ENCODE assay signal across 13 mouse cellular contexts in genomic region chr12:76953750-76954363, GRCm38 (mm10). TPM values are rescaled to one million over a fixed set of nuclear protein-coding genes. Genes with fewer than 3 reads are reported as not detected.
DNase-seq lines count a peak whose midpoint lies in the region; ATAC-seq and TF ChIP-seq lines count a peak whose summit lies in the region.
"Had no signal": no experiment of that assay in that cellular context is flagged by ENCODE, and none has a peak within 500 bp of the region (broad histone marks: within the 10 kb centered on the region; RNA-seq: fewer than 3 reads in every experiment).

No protein-coding gene starts in this region.

- TF ChIP-seq CTCF in lung, embryonic 14.5 days (IDR thresholded peaks at IDR 0.05; ENCODE audit: low read depth), result no peak
- TF ChIP-seq CTCF in stomach, postnatal 0 days (IDR thresholded peaks at IDR 0.05; ENCODE audit: low read depth), result no peak

- H3K9ac ChIP-seq in intestine, embryonic 16.5 days (ENCODE audit: low read depth, low read length), result no peak overlapping the region
- H3K9ac ChIP-seq in intestine, embryonic 15.5 days, result no peak overlapping the region
- no peak overlapping the region for H3K9ac ChIP-seq in lung, embryonic 14.5 days
- H3K9ac ChIP-seq in stomach, postnatal 0 days (ENCODE audit: low read length), result no peak overlapping the region
- H3K9ac ChIP-seq: embryonic facial prominence, embryonic 15.5 days; forebrain, embryonic 12.5 days; heart, embryonic 12.5 days had no signal

- no peaks in the 10 kb centered on the region for H3K9me3 ChIP-seq in intestine, embryonic 16.5 days (ENCODE audit: control insufficient read depth, low read length)
- no peaks in the 10 kb centered on the region for H3K9me3 ChIP-seq in intestine, embryonic 15.5 days
- H3K9me3 ChIP-seq in lung, embryonic 14.5 days (ENCODE audit: low read depth, low read length), result no peaks in the 10 kb centered on the region
- no peaks in the 10 kb centered on the region for H3K9me3 ChIP-seq in stomach, postnatal 0 days (ENCODE audit: control insufficient read depth, low read length)
- H3K9me3 ChIP-seq: embryonic facial prominence, embryonic 15.5 days; forebrain, embryonic 12.5 days; heart, embryonic 12.5 days had no signal

- 0 out of 2 replicates have a peak overlapping the region, but pooled peaks have one; percentile 17 for H3K27ac ChIP-seq in intestine, embryonic 16.5 days (ENCODE audit: low read length)
- no peak overlapping the region for H3K27ac ChIP-seq in intestine, embryonic 15.5 days
- H3K27ac ChIP-seq in lung, embryonic 14.5 days (ENCODE audit: low read depth), result peak overlapping the region; percentile 15
- H3K27ac ChIP-seq in stomach, postnatal 0 days (replicated peaks), result 0 out of 2 replicates have a peak overlapping the region, but pooled peaks have one; percentile 30
- H3K27ac ChIP-seq: forebrain, embryonic 12.5 days had no signal

- H3K36me3 ChIP-seq in intestine, embryonic 16.5 days (ENCODE audit: control insufficient read depth, insufficient read depth, low read length), result peaks cover 4% of the 10 kb centered on the region; the same call in 1 of the 2 replicates
- H3K36me3 ChIP-seq in intestine, embryonic 15.5 days, result peaks cover 31% of the 10 kb centered on the region; the same call in 1 of the 2 replicates
- H3K36me3 ChIP-seq in lung, embryonic 14.5 days (ENCODE audit: insufficient read depth), result peaks cover 83% of the 10 kb centered on the region
- H3K36me3 ChIP-seq in stomach, postnatal 0 days (ENCODE audit: control insufficient read depth, insufficient read depth, low read length), result peaks cover 15% of the 10 kb centered on the region

- no peak overlapping the region for H3K4me3 ChIP-seq in intestine, embryonic 16.5 days (ENCODE audit: low read length)
- H3K4me3 ChIP-seq in intestine, embryonic 15.5 days (replicated peaks), result no peak overlapping the region
- H3K4me3 ChIP-seq in lung, embryonic 14.5 days (ENCODE audit: low read depth, low read length), result no peak overlapping the region
- no peak overlapping the region for H3K4me3 ChIP-seq in stomach, postnatal 0 days (ENCODE audit: low read depth, low read length)
- H3K4me3 ChIP-seq: embryonic facial prominence, embryonic 15.5 days; forebrain, embryonic 12.5 days; heart, embryonic 12.5 days had no signal

- no peak for TF ChIP-seq EP300 in stomach, postnatal 0 days (optimal IDR thresholded peaks at IDR 0.05)

- no peak for DNase-seq in lung, embryonic 14.5 days
- DNase-seq in lung, postnatal 4 days, result no peak
- peak; percentile 32 for DNase-seq in induced T-regulatory cell, adult 2 months (ENCODE audit: low read depth)
- DNase-seq in stomach, postnatal 0 days (ENCODE audit: low spot score), result no peak
- DNase-seq in gastrocnemius, postnatal 10 days, result no peak
- DNase-seq: cerebellum, adult 11 months; thymus, postnatal 4 days had no signal

- no peak overlapping the region for H3K4me2 ChIP-seq in intestine, embryonic 16.5 days (ENCODE audit: low read depth, low read length)
- H3K4me2 ChIP-seq in intestine, embryonic 15.5 days (replicated peaks), result no peak overlapping the region
- H3K4me2 ChIP-seq in lung, embryonic 14.5 days, result no peak overlapping the region
- H3K4me2 ChIP-seq in stomach, postnatal 0 days (replicated peaks; ENCODE audit: low read depth), result no peak overlapping the region
- H3K4me2 ChIP-seq: embryonic facial prominence, embryonic 15.5 days; forebrain, embryonic 12.5 days; heart, embryonic 12.5 days; liver, embryonic 11.5 days had no signal

- 63% methylated on average over 2 of the region's 2 CpGs for WGBS in intestine, embryonic 16.5 days
- WGBS in intestine, embryonic 15.5 days, result 64% methylated on average over 2 of the region's 2 CpGs
- 56% methylated on average over 2 of the region's 2 CpGs for WGBS in lung, embryonic 14.5 days
- 60% methylated on average over 2 of the region's 2 CpGs for WGBS in stomach, postnatal 0 days

- no peaks in the 10 kb centered on the region for H3K27me3 ChIP-seq in intestine, embryonic 16.5 days (replicated peaks; ENCODE audit: control insufficient read depth, insufficient read depth, low read length)
- H3K27me3 ChIP-seq in intestine, embryonic 15.5 days (replicated peaks), result no peaks in the 10 kb centered on the region
- H3K27me3 ChIP-seq in lung, embryonic 14.5 days (ENCODE audit: insufficient read depth, low read length), result no peaks in the 10 kb centered on the region
- no peaks in the 10 kb centered on the region for H3K27me3 ChIP-seq in stomach, postnatal 0 days (ENCODE audit: control insufficient read depth, insufficient read depth, low read length)
- H3K27me3 ChIP-seq: embryonic facial prominence, embryonic 15.5 days; forebrain, embryonic 12.5 days; heart, embryonic 12.5 days had no signal

- peaks cover 16% of the 10 kb centered on the region for H3K4me1 ChIP-seq in intestine, embryonic 16.5 days (ENCODE audit: control insufficient read depth, insufficient read depth, low read length)
- H3K4me1 ChIP-seq in intestine, embryonic 15.5 days (replicated peaks), result 0 out of 2 replicates have a peak, but pooled peaks cover 2% of the 10 kb centered on the region
- no peaks in the 10 kb centered on the region; the same call in 1 of the 2 replicates for H3K4me1 ChIP-seq in lung, embryonic 14.5 days (ENCODE audit: insufficient read depth)
- H3K4me1 ChIP-seq in stomach, postnatal 0 days (replicated peaks; ENCODE audit: control insufficient read depth, insufficient read depth), result 0 out of 2 replicates have a peak, but pooled peaks cover 6% of the 10 kb centered on the region
- H3K4me1 ChIP-seq: forebrain, embryonic 12.5 days had no signal

- no peak for ATAC-seq in intestine, embryonic 16.5 days
- ATAC-seq in intestine, embryonic 15.5 days, result no peak
- no peak for ATAC-seq in lung, embryonic 14.5 days (ENCODE audit: insufficient read depth)
- ATAC-seq in stomach, postnatal 0 days (ENCODE audit: low FRiP score, low TSS enrichment), result no peak

RNA-seq across cellular contexts. Expression of gene Max, which starts 8.1 kb away (rescaled TPM):
- polyA plus RNA-seq in intestine, embryonic 16.5 days (2015; fragmentation: Nextera tagmentation; extraction: Ambion mirVana), result 14.2 and 15.0 TPM in 2 replicates
- 13.0 and 13.1 TPM in 2 replicates for polyA plus RNA-seq in intestine, embryonic 15.5 days (2015; fragmentation: Nextera tagmentation; extraction: Ambion mirVana)
- 23.7 and 25.5 TPM in 2 replicates for polyA plus RNA-seq in lung, embryonic 14.5 days (2014; fragmentation: Nextera tagmentation; extraction: Ambion mirVana)
- polyA plus RNA-seq in stomach, postnatal 0 days (2015; fragmentation: Nextera tagmentation; extraction: Ambion mirVana), result 11.4 TPM in 2 replicates
- 10 to 100 TPM; 41.8 to 43.1 TPM for total RNA-seq in gastrocnemius, postnatal 10 days (2021)
